Mouse (Mus musculus) cerebellum, adult 2 months (tissue): Measurements from ENCODE around the gene Tex52.

Experiments
- CTCF ChIP-seq: fragments of 200-500 bp; IDR thresholded peaks from 2 replicates; pipeline ENCODE4 v1.5.1; 2011; ENCODE audit warnings: low read depth, mild to moderate bottlenecking, control low read depth, low read length, moderate library complexity, borderline replicate concordance; ENCODE audit not compliant: insufficient read depth
- POLR2A ChIP-seq: fragments of 200-500 bp; IDR thresholded peaks from 2 replicates; pipeline ENCODE4 v1.6.1; 2011; ENCODE audit warnings: low read length, control low read depth, borderline replicate concordance; ENCODE audit not compliant: insufficient read depth

DNA sequence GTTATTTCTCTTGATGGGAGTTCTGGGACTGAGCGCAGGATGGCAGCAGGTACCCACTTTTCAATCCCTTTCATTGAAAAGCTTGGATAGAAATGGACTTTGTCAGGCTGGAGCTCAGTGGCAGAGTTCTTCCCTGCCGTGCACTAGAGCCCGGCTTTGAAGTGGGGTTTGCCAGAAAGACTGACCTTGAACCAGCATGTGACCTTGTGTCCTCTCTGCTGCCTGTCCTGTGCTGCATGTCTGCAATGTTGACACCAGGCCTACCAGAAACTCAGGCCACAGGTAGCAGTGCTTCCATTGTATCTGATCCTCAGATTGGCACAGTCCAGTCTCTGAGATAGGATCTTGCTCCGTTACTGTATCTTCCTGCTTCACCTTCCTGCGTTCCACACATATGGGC, 5.2 kb upstream of the Tex52 start:
- peak; percentile 10; the same call in 1 of the 2 replicates for TF ChIP-seq CTCF
- no peak for TF ChIP-seq POLR2A
